In genomic region chr17:75017423-75017822, GRCm38 (mm10) we compare ENCODE assay signal across 9 mouse cellular contexts. TPM values are rescaled to one million over a fixed set of nuclear protein-coding genes. Genes with fewer than 3 reads are reported as not detected.
DNase-seq lines count a peak whose midpoint lies in the region; ATAC-seq and TF ChIP-seq lines count a peak whose summit lies in the region.
"Had no signal": no experiment of that assay in that cellular context is flagged by ENCODE, and none has a peak within 500 bp of the region (broad histone marks: within the 10 kb centered on the region; RNA-seq: fewer than 3 reads in every experiment).

No protein-coding gene starts in this region.

- ATAC-seq in intestine, embryonic 14.5 days (replicated peaks; ENCODE audit: low FRiP score, low TSS enrichment, low read depth) = no peak
- ATAC-seq in intestine, embryonic 16.5 days = no peak
- ATAC-seq in embryonic facial prominence, embryonic 13.5 days (ENCODE audit: insufficient number of reproducible peaks, insufficient read depth, low FRiP score, low TSS enrichment, low read depth) = no peak
- peak; percentile 90 for ATAC-seq in megakaryocyte progenitor cell, adult 5-6 weeks (replicated peaks; ENCODE audit: poor library complexity)

- no peak overlapping the region for H3K4me2 ChIP-seq in intestine, embryonic 14.5 days (ENCODE audit: low read length)
- no peak overlapping the region for H3K4me2 ChIP-seq in intestine, embryonic 16.5 days (ENCODE audit: low read depth, low read length)
- no peak overlapping the region for H3K4me2 ChIP-seq in embryonic facial prominence, embryonic 13.5 days
- H3K4me2 ChIP-seq: limb, embryonic 15.5 days had no signal

- WGBS in intestine, embryonic 14.5 days = 83% methylated on average over 7 of the region's 7 CpGs
- WGBS in intestine, embryonic 16.5 days = 81% methylated on average over 7 of the region's 7 CpGs
- 76% methylated on average over 7 of the region's 7 CpGs for WGBS in embryonic facial prominence, embryonic 13.5 days

- H3K4me3 ChIP-seq in intestine, embryonic 14.5 days (ENCODE audit: low read depth, low read length) = no peak overlapping the region
- H3K4me3 ChIP-seq in intestine, embryonic 16.5 days (ENCODE audit: low read length) = no peak overlapping the region
- H3K4me3 ChIP-seq in testis, adult 2 months (ENCODE audit: control insufficient read depth, low read depth, low read length) = no peak overlapping the region
- no peak overlapping the region for H3K4me3 ChIP-seq in embryonic facial prominence, embryonic 13.5 days
- H3K4me3 ChIP-seq: limb, embryonic 15.5 days had no signal

- no peaks in the 10 kb centered on the region for H3K27me3 ChIP-seq in intestine, embryonic 14.5 days (replicated peaks; ENCODE audit: control insufficient read depth, insufficient read depth, low read length)
- H3K27me3 ChIP-seq in intestine, embryonic 16.5 days (replicated peaks; ENCODE audit: control insufficient read depth, insufficient read depth, low read length) = no peaks in the 10 kb centered on the region
- H3K27me3 ChIP-seq in testis, adult 2 months (ENCODE audit: control insufficient read depth, insufficient read depth, low read length) = no peaks in the 10 kb centered on the region
- no peaks in the 10 kb centered on the region for H3K27me3 ChIP-seq in embryonic facial prominence, embryonic 13.5 days
- H3K27me3 ChIP-seq: limb, embryonic 15.5 days had no signal

- TF ChIP-seq CTCF in testis, adult 2 months (IDR thresholded peaks at IDR 0.05; ENCODE audit: control insufficient read depth, insufficient read depth, insufficient replicate concordance, low read depth, low read length) = peak; percentile 73; the same call in 1 of the 2 replicates

- peak; percentile 62 for DNase-seq in intestine, embryonic 14.5 days (ENCODE audit: low spot score)
- DNase-seq in testis, postnatal 14 days (ENCODE audit: low spot score) = no peak
- no peak for DNase-seq in urinary bladder, postnatal 36 days (ENCODE audit: low spot score in 2 of 2)
- no peak for DNase-seq in left cerebral cortex, postnatal 36 days (ENCODE audit: low spot score in 2 of 2)

- H3K36me3 ChIP-seq in intestine, embryonic 14.5 days (ENCODE audit: control insufficient read depth, insufficient read depth, low read length) = no peaks in the 10 kb centered on the region
- no peaks in the 10 kb centered on the region for H3K36me3 ChIP-seq in intestine, embryonic 16.5 days (ENCODE audit: control insufficient read depth, insufficient read depth, low read length)
- no peaks in the 10 kb centered on the region for H3K36me3 ChIP-seq in testis, adult 2 months (ENCODE audit: control insufficient read depth, insufficient read depth, low read length)
- H3K36me3 ChIP-seq in embryonic facial prominence, embryonic 13.5 days = peaks cover 13% of the 10 kb centered on the region
- H3K36me3 ChIP-seq: limb, embryonic 15.5 days had no signal

- no peak overlapping the region for H3K27ac ChIP-seq in intestine, embryonic 14.5 days (ENCODE audit: low read depth)
- H3K27ac ChIP-seq in intestine, embryonic 16.5 days (ENCODE audit: low read length) = no peak overlapping the region
- H3K27ac ChIP-seq in testis, adult 2 months (ENCODE audit: control insufficient read depth, insufficient read depth, low read depth, low read length) = no peak overlapping the region
- H3K27ac ChIP-seq in embryonic facial prominence, embryonic 13.5 days = peak overlapping the region; percentile 39

- intact Hi-C loops in left cerebral cortex, postnatal 36 days (cut with DNase I) = no loop called here

- H3K9me3 ChIP-seq in intestine, embryonic 14.5 days (ENCODE audit: control insufficient read depth, low read length) = no peaks in the 10 kb centered on the region
- no peaks in the 10 kb centered on the region for H3K9me3 ChIP-seq in intestine, embryonic 16.5 days (ENCODE audit: control insufficient read depth, low read length)
- no peaks in the 10 kb centered on the region for H3K9me3 ChIP-seq in embryonic facial prominence, embryonic 13.5 days
- H3K9me3 ChIP-seq: limb, embryonic 15.5 days had no signal

- H3K9ac ChIP-seq in intestine, embryonic 14.5 days (ENCODE audit: low read length) = no peak overlapping the region
- H3K9ac ChIP-seq in intestine, embryonic 16.5 days (ENCODE audit: low read depth, low read length) = no peak overlapping the region
- H3K9ac ChIP-seq in embryonic facial prominence, embryonic 13.5 days = no peak overlapping the region
- H3K9ac ChIP-seq: limb, embryonic 15.5 days had no signal

- peaks cover 29% of the 10 kb centered on the region for H3K4me1 ChIP-seq in intestine, embryonic 14.5 days (replicated peaks; ENCODE audit: control insufficient read depth, insufficient read depth, low read length)
- H3K4me1 ChIP-seq in intestine, embryonic 16.5 days (ENCODE audit: control insufficient read depth, insufficient read depth, low read length) = no peaks in the 10 kb centered on the region
- no peaks in the 10 kb centered on the region for H3K4me1 ChIP-seq in testis, adult 2 months (ENCODE audit: control insufficient read depth, insufficient read depth, low read length)
- peaks cover 65% of the 10 kb centered on the region for H3K4me1 ChIP-seq in embryonic facial prominence, embryonic 13.5 days

- no peak for TF ChIP-seq POLR2A in testis, adult 2 months (IDR thresholded peaks at IDR 0.05; ENCODE audit: control insufficient read depth, low read depth, low read length)

RNA-seq across cellular contexts. Expression of gene Ltbp1, which starts 12.1 kb away (rescaled TPM):
- 29.8 and 38.0 TPM in 2 replicates for polyA plus RNA-seq in intestine, embryonic 14.5 days (2014; fragmentation: Nextera tagmentation; extraction: Ambion mirVana)
- polyA plus RNA-seq in intestine, embryonic 16.5 days (2015; fragmentation: Nextera tagmentation; extraction: Ambion mirVana) = 12.2 and 13.6 TPM in 2 replicates
- 2.8 and 2.9 TPM in 2 replicates for polyA plus RNA-seq in testis, adult 2 months (2012; rRNA removed)
- polyA plus RNA-seq in embryonic facial prominence, embryonic 13.5 days (2015; fragmentation: Nextera tagmentation; extraction: Ambion mirVana) = 41.3 and 44.8 TPM in 2 replicates
- 0.07 and 0.30 TPM in 2 replicates for total RNA-seq in megakaryocyte progenitor cell, adult 5-6 weeks (2015)
- total RNA-seq in megakaryocyte progenitor cell, adult 5-6 weeks (2017) = 0.12 and 0.20 TPM in 2 replicates
- total RNA-seq in left cerebral cortex, postnatal 36 days (2021) = 1 to 10 TPM; 8.2 to 8.4 TPM
